Mouse (Mus musculus) embryo, embryonic 10 days (tissue): ENCODE results near the gene Trmt10b.

Experiments used
- DNase-seq: peaks from one replicate; pipeline ENCODE4 v3.0.0-alpha.2; 2015; ENCODE audit warnings: low spot score

Gene Trmt10b

DNA sequence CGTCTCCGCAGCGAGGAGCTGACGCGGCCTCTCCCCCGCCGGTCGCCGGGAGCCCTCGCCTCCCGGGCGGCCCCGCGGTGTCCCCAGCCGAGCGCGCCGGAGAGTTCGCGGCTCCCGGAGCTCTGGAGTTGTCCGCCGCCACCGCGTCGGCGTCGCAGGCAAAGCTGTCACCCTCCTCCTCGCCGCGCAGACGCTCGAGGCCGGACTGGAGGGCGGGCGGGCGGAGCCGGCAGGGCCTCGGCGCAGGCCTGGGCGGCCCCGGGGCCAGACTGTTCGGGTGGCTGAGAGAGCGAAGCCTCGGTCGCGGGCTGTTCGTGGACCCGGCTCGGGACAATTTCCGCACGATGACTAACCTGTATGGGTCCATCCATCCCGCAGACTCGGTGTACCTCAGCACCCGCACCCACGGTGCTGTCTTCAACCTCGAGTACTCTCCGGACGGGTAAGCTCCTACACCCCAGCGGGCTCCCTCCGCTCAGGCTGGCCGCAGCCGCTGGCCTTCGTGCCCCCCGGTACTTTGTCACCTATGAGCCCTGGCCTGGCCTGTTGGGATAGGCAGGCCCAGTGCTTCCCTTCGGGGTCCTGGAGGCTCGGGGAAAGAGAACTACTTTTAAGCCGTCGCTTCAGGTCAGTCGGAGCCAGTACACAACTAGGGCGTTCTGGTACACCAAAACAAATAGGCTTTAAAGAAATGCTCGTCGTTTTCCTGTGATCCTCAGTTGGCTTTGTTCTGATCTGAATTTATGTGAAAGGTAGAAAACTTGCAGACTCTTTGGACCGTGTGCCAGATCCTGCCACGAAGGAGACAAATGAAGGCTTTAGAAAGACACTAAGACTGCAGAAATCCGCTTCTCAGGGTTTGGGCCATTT lies 45.6 kb downstream of the Trmt10b start, which contains the start of gene Exosc3:
TSS of gene Exosc3 (minus strand) at position 447 of the 870 bp plus-strand sequence.
- DNase-seq, result peak; percentile 51

DNA sequence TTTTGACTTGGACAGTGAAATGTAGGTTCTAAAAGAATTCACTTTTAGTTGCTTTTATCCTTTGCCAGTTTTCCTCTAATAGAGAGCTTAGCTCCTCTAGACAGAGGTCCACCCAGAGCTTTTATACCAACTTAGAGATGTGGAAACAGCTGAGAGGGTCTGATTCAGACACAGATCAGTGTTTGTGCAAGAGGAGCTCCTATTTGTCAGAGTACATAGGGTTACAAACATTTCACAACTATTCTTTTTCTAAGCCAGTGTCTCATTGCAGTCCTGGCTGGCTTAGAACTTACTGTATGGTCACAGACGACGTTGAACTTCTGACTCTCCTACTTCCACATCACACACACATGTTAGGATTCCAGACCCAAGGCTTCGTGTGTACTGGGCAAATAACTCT lies 59.7 kb downstream of the Trmt10b start:
- no peak for DNase-seq
